8 mouse cellular contexts compared by ENCODE assay signal in the genomic region with DNA sequence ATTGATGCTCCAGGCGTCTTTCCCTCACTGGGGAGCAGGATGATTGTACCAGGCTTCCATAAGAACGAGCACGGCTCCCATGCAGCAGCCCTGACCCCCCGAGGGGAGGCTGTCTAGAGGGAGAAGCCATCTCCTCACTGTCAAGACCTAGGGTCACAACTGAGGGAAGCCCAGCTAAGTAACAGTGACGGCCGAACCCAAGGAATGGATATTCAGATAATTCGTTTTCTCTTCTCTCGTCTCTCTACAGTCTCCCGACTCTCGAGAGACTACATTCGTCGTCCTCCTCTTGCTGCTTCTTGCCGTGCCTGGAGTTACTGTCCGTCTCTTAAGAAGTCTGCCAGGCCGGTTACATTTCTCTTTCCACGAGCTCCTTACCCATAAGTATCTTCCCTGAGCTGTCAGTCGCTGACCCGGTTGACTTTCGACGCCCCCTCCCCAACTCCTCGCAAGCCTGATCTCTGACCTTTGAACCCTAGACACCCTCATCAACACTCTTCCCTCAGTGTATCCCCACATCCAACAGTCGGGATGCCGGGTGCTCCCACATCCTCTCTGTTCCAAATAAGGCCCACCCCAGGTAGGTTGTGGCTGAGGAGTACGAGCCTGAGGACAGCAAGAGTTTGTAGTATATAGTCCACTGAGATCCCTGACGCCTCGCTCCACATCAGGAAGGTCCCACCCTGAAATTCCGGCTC.
DNase-seq lines count a peak whose midpoint lies in the region; ATAC-seq and TF ChIP-seq lines count a peak whose summit lies in the region.
"Not testable (repeated sequence)": the region's sequence is repeated elsewhere in the genome, so short reads cannot be mapped to it uniquely, and the experiment has no call there.

No protein-coding gene starts in this region.

- not testable (repeated sequence) for TF ChIP-seq EP300 in lung, postnatal 0 days (IDR thresholded peaks at IDR 0.05)

- 69% methylated on average over 1 of the region's 27 CpGs for WGBS in embryonic facial prominence, embryonic 15.5 days
- 80% methylated on average over 1 of the region's 27 CpGs for WGBS in hindbrain, embryonic 12.5 days
- WGBS in intestine, postnatal 0 days = 71% methylated on average over 1 of the region's 27 CpGs
- 45% methylated on average over 1 of the region's 27 CpGs for WGBS in liver, embryonic 11.5 days
- 38% methylated on average over 1 of the region's 27 CpGs for WGBS in lung, postnatal 0 days
- 89% methylated on average over 1 of the region's 27 CpGs for WGBS in midbrain, postnatal 0 days
- WGBS in stomach, embryonic 16.5 days = 91% methylated on average over 1 of the region's 27 CpGs

- not testable (repeated sequence) for H3K27me3 ChIP-seq in embryonic facial prominence, embryonic 15.5 days; hindbrain, embryonic 12.5 days; intestine, postnatal 0 days (replicated peaks; ENCODE audit: control insufficient read depth, insufficient read depth, low read length); liver, embryonic 11.5 days (replicated peaks; ENCODE audit: control insufficient read depth, insufficient read depth, low read length); lung, postnatal 0 days (replicated peaks; ENCODE audit: insufficient read depth, low read length); midbrain, postnatal 0 days (ENCODE audit: insufficient read depth, low read length); stomach, embryonic 16.5 days (ENCODE audit: control insufficient read depth, insufficient read depth, low read length)

- not testable (repeated sequence) for DNase-seq in liver, embryonic 11.5 days (ENCODE audit: low spot score); lung, postnatal 0 days (ENCODE audit: low spot score); midbrain, postnatal 0 days (ENCODE audit: low spot score)

- H3K27ac ChIP-seq in embryonic facial prominence, embryonic 15.5 days (replicated peaks); hindbrain, embryonic 12.5 days; intestine, postnatal 0 days (ENCODE audit: low read depth, low read length); liver, embryonic 11.5 days (ENCODE audit: low read depth, low read length); lung, postnatal 0 days (ENCODE audit: low read length); midbrain, postnatal 0 days (ENCODE audit: low read depth, low read length); stomach, embryonic 16.5 days (ENCODE audit: low read length): not testable (repeated sequence)

- ATAC-seq in embryonic facial prominence, embryonic 15.5 days (ENCODE audit: insufficient number of reproducible peaks, low FRiP score, low TSS enrichment, low read depth) = peak; percentile 47
- ATAC-seq in frontal cortex, adult (ENCODE audit: low TSS enrichment) = peak; percentile 57
- ATAC-seq in hindbrain, embryonic 12.5 days (ENCODE audit: low FRiP score) = peak; percentile 87
- ATAC-seq in intestine, postnatal 0 days = peak; percentile 70
- peak; percentile 68 for ATAC-seq in liver, embryonic 11.5 days (replicated peaks; ENCODE audit: low FRiP score)
- ATAC-seq in lung, postnatal 0 days = peak; percentile 72
- peak; percentile 68; the same call in 1 of the 2 replicates for ATAC-seq in midbrain, postnatal 0 days (ENCODE audit: low FRiP score)
- peak; percentile 84 for ATAC-seq in stomach, embryonic 16.5 days (ENCODE audit: insufficient read depth, low FRiP score)

- not testable (repeated sequence) for H3K9me3 ChIP-seq in embryonic facial prominence, embryonic 15.5 days (replicated peaks); hindbrain, embryonic 12.5 days (replicated peaks); intestine, postnatal 0 days (ENCODE audit: control insufficient read depth); liver, embryonic 11.5 days (ENCODE audit: control insufficient read depth, low read length); lung, postnatal 0 days (ENCODE audit: low read length); midbrain, postnatal 0 days (ENCODE audit: low read length); stomach, embryonic 16.5 days (replicated peaks; ENCODE audit: control insufficient read depth, low read length)

- H3K36me3 ChIP-seq in embryonic facial prominence, embryonic 15.5 days; hindbrain, embryonic 12.5 days; intestine, postnatal 0 days (ENCODE audit: control insufficient read depth, insufficient read depth); liver, embryonic 11.5 days (ENCODE audit: control insufficient read depth, insufficient read depth, low read length); lung, postnatal 0 days (ENCODE audit: insufficient read depth, low read length); midbrain, postnatal 0 days (ENCODE audit: insufficient read depth, low read length); stomach, embryonic 16.5 days (ENCODE audit: control insufficient read depth, insufficient read depth, low read length): not testable (repeated sequence)

- not testable (repeated sequence) for H3K4me3 ChIP-seq in embryonic facial prominence, embryonic 15.5 days (replicated peaks); hindbrain, embryonic 12.5 days; intestine, postnatal 0 days (ENCODE audit: low read depth, low read length); liver, embryonic 11.5 days (ENCODE audit: low read depth, low read length); lung, postnatal 0 days (ENCODE audit: low read depth, low read length); midbrain, postnatal 0 days (ENCODE audit: low read depth, low read length); stomach, embryonic 16.5 days (replicated peaks; ENCODE audit: low read length)

- H3K9ac ChIP-seq in embryonic facial prominence, embryonic 15.5 days; hindbrain, embryonic 12.5 days; intestine, postnatal 0 days (ENCODE audit: low read depth, low read length); liver, embryonic 11.5 days (ENCODE audit: low read depth, low read length); lung, postnatal 0 days (replicated peaks; ENCODE audit: low read depth); midbrain, postnatal 0 days (replicated peaks; ENCODE audit: low read length, poor library complexity, severe bottlenecking); stomach, embryonic 16.5 days (ENCODE audit: low read length): not testable (repeated sequence)

- H3K4me2 ChIP-seq in embryonic facial prominence, embryonic 15.5 days (replicated peaks); hindbrain, embryonic 12.5 days (replicated peaks); intestine, postnatal 0 days (replicated peaks; ENCODE audit: low read depth); liver, embryonic 11.5 days; lung, postnatal 0 days (replicated peaks; ENCODE audit: low read depth, low read length); midbrain, postnatal 0 days (ENCODE audit: low read depth, low read length, poor library complexity, severe bottlenecking); stomach, embryonic 16.5 days (ENCODE audit: low read depth, low read length): not testable (repeated sequence)

- TF ChIP-seq CTCF in intestine, postnatal 0 days (IDR thresholded peaks at IDR 0.05; ENCODE audit: low read depth); lung, postnatal 0 days (IDR thresholded peaks at IDR 0.05); midbrain, postnatal 0 days (IDR thresholded peaks at IDR 0.05): not testable (repeated sequence)

- H3K4me1 ChIP-seq in embryonic facial prominence, embryonic 15.5 days; hindbrain, embryonic 12.5 days; intestine, postnatal 0 days (replicated peaks; ENCODE audit: control insufficient read depth, insufficient read depth, low read length); liver, embryonic 11.5 days (replicated peaks; ENCODE audit: control insufficient read depth, insufficient read depth, low read length); lung, postnatal 0 days (ENCODE audit: insufficient read depth, low read depth, low read length); midbrain, postnatal 0 days (ENCODE audit: insufficient read depth, low read length); stomach, embryonic 16.5 days (ENCODE audit: control insufficient read depth, insufficient read depth, low read length): not testable (repeated sequence)
